Mouse (Mus musculus): ENCODE data around the gene Ntn4.

The Ntn4 gene

DNA sequence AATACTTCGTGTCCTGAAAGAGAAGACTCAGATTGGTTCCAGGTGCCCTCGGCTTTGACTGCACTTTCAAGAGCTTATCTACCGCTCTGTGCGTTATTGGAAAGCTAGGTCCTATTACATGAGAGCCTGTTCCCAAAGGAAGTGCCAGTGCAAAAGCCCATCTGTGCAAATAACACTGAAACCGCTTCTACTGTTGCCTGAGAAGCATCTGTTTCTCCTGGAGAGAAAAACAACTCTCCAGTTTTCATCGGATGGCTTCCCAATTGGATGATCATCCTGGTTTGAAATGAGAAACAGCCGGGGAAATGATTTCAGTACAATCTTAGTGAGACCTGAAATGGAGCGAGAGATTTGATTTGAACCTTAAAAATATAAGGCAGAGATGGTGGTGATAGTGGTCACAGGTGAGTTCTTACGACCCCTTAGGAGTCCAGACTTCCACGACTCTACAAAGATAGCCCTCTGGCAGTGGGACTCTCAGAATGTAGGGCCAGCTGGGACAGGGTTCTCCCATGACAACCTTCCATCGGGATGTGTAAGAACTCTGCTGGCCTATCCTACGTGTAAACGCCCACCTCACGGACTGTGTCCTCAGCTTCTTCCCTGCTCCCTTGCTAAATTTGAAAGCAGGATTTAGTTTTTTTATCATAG lies 101.1 kb downstream of the Ntn4 start:
- DNase-seq: no peak

DNA sequence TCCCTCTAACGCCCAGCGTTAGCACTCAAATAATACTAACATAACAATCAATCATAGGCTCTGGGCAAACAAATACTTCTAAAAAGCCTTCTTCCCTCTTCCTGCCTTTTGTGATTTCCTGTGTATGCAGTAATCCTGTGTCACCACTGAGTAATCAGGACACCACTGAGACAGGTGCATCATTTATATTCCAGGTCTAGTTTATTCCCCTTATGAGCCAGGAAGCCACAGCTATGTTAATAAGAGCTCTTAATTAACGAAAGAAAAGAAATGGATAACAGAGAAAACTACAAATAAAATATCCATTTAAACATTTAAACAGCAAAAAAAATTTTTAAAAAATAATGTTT lies 101.6 kb downstream of the Ntn4 start:
- DNase-seq: no peak

GRCm38 (mm10) chr10:93742598-93742997 lies 102.1 kb downstream of the Ntn4 start:
- DNase-seq: peak; percentile 34

DNA sequence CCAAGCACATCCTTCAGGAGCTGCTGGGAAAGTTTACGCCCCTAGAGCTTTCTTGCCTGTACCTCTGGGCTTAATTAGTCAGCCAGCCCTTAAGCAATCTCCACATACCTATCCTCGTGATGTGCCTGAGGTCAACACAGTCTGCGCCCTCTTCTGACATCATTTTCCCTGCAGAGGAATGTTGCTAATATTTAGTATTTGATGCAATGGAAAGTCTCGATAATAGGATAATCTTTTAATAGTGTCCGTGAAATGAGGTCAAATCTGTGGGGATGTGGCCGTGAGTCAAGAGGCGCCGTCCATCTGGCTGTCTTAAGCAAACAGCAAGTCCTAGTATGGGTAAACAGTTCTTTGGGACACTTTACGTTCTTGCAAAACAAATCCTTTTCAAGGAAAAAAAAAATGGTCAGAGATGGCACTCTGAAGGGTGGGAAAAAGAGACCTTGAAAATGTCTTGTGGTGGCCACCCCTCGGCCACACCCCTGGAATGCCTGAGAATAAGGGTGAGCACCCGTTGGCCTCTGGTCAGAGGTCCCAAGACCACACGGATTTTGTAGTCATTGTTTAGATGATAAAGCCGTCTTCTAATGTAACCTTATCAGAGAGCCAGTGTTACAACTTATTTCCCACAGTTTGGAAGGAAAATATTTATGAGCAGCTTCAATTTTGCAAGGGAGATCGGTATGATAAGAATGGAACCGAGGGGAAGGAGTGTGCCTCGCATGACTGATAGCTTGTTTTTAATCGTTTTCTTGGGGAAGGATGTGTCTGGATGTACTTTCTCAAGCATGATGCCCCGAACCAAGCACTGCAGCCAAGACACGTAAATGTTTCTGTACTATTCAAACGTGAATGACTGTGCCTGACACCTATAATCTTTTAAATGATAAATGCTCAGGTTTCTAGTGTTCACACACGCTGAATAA lies 109.0 kb downstream of the Ntn4 start:
- DNase-seq: peak; percentile 69

GRCm38 (mm10) chr10:93751302-93751701 lies 110.8 kb downstream of the Ntn4 start:
- no peak for DNase-seq

GRCm38 (mm10) chr10:93753711-93754391 lies 113.4 kb downstream of the Ntn4 start:
- DNase-seq: no peak

DNA sequence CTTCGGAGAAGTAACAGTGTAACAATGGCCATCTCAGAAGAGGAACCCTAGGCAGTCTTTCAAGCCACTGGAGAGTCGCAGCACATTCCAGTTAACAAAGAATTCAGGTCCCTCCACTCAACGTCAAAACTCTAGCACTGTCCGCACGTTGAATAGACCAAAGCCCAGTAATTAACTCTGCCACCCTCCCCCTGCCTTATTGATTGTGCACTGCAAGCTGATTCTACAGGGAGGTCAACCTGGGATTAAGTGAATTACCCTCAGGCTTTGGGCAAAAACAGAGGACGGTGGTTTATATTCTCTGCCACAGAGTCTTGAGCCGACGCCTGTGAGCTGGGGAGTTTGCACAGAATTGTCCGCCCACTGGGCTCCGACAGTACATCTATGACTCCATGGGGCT lies 115.7 kb downstream of the Ntn4 start:
- DNase-seq: no peak

DNA sequence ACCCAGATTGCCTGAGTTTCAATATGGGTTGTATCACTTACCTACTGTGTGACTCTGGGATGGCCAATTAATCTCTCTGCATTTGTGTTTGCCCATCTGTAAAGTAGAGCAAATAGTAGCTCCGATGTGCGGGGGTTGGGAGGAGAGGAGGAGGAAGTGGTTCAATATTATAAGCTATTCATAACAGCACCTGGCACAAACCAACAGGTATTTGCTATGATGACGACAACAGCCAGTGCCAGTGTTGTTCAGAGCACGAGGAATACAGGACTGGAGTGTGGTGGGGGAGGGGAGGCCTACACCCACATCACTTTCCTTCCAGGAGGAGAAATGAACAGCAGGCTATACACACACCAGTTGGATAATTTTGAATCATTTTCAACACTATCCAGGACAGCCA lies 119.2 kb downstream of the Ntn4 start:
- DNase-seq: no peak

- no peak for DNase-seq
These were observed 119.9 kb downstream of the Ntn4 start for GRCm38 (mm10) chr10:93760429-93760828.

- peak; percentile 69 for DNase-seq
These were observed 122.6 kb downstream of the Ntn4 start for GRCm38 (mm10) chr10:93763074-93763473.

GRCm38 (mm10) chr10:93766221-93766620 lies 125.7 kb downstream of the Ntn4 start:
- DNase-seq: no peak

- DNase-seq: no peak
These were observed 126.8 kb downstream of the Ntn4 start for GRCm38 (mm10) chr10:93767245-93767644.

DNA sequence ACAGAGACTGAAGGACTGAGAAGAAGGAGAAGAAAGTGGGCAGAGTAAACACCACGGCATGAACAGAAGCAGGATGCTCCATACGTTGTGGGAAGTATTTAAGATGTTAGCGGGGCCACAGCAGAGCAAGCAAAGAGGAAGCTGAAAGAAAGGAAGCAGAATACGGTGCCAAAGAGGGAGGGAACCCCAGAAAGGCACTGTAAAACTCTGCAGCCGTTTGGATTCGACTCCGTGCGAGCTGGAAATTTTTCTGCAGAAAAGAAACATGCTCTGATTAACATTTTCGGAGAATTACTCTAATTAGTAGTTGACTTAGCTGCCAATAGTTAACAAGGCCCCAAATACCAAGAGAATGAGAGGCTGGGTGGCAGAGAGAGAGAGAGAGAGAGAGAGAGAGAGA lies 127.7 kb downstream of the Ntn4 start:
- peak; percentile 43 for DNase-seq

GRCm38 (mm10) chr10:93771931-93772465 lies 131.5 kb downstream of the Ntn4 start:
- DNase-seq: no peak

DNA sequence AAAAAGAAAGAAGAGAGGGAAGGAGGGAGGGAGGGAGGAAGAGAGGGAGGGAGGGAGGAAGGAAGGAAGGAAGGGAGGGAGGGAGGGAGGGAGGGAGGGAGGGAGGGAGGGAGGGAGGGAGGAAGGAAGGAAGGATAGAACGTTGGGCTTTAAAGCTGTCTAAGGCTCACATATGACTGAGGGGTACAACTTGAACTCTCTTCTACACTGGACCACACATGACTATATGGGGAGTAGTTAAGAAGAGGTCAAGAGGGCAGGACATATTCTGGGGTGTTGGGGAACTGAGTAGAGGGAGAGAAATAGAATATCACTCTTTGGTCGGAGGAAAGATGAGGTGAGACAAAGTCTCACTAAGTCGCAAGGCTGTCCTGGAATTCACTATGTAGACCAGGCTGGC lies 132.0 kb downstream of the Ntn4 start:
- DNase-seq: no peak

- no peak for DNase-seq
These were observed 136.3 kb downstream of the Ntn4 start for GRCm38 (mm10) chr10:93776731-93777151.

DNA sequence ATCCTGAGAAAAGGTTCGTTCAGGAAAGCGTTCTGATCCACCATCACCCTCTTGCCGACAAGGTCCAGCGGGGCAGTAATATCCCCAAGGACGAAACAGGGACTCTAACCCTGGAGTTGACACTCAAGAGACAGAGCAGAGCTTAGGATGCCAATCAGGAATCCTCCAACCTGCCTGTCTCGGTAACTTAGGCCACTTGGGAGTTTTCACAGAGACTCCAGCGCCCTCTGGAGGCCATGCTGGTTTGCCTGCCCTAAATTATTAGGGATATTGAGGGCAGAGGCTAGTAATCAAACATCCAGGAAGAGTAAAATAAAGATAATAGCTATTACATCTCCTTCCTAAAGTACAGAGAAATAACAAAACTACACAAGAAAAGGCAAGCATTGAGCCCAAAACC lies 136.9 kb downstream of the Ntn4 start:
- peak; percentile 76 for DNase-seq

DNA sequence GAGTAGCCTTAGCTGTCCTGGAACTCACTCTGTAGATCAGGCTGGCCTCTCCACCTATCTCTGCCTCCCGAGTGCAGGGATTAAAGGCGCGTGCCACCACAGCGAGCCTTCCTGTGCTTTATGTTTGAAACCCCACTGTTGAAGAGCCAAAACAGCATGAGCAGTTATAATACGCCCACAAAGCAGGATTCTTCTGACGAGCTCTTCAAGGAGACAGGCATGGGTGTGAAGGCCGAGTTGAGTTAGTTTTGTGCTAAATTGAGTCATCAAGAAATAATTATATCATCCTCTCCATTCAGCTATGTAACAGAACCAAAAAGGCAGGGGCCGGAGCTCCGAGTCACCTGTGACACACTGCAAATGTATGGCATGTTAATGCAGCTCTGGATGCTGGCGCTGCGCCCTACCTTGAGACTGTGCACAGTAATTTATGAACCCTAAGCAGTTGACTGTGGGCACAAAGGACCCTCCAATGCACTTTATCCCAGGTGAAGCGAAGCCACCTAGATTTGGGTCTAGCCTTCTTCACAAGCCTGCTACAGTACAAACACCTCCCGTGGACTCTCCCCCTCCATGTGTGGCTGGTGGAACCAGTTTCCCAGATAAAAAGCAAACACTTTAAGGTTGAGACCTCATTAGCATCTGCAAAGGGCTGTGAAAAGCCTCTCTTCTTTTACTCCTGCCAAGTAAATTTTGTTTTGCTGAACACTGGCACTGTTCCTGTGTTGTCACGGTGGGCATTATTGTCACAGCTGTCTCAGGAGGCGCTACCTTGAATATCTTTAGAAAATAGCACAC lies 142.9 kb downstream of the Ntn4 start:
- DNase-seq: no peak

Data from lung, postnatal 10 days (tissue).